Mouse (Mus musculus): ENCODE measurements around the gene Diaph2. TPM values are rescaled to one million over a fixed set of nuclear protein-coding genes. Genes with fewer than 3 reads are reported as not detected.

Gene Diaph2
- polyA plus RNA-seq, 1 experiment, result 2.7 TPM

DNA sequence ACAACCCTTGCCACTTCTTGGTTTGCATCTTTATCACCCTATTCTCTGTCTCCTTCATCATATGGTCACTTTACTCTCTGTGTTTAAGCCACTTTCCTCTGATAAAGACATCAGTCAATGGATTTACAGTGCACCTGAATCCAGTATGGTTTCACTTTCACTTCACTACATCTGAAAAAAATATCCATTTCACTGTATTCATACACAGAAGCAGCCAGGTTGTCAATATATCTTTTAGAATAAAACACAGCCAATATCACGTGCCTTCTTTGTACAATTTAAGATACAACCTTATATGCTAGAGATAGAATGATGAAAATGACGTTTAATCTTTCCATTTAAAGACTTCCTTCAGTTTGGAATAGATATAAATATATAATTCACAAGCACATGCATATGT lies 673.6 kb downstream of the Diaph2 start:
- H3K4me1 ChIP-seq (ENCODE audit: control insufficient read depth, insufficient read depth, insufficient read length), result no peaks in the 10 kb centered on the region
- no peak overlapping the region for H3K27ac ChIP-seq (ENCODE audit: insufficient read depth, low read length)
- no peak for TF ChIP-seq POLR2A (IDR thresholded peaks at IDR 0.05; ENCODE audit: low read depth, low read length)
- no peak for TF ChIP-seq CTCF (IDR thresholded peaks at IDR 0.05; ENCODE audit: extremely low read depth, insufficient read depth, insufficient read length, insufficient replicate concordance)
- WGBS, result 65% methylated on average over 2 of the region's 2 CpGs
- DNase-seq (ENCODE audit: low read depth in 1 of 2, low spot score in 2 of 2), result no peak
- H3K27me3 ChIP-seq (ENCODE audit: control insufficient read depth, insufficient read depth, low read length), result no peaks in the 10 kb centered on the region
- H3K4me3 ChIP-seq (ENCODE audit: extremely low read depth, insufficient read depth, insufficient read length), result no peak overlapping the region
- H3K36me3 ChIP-seq (ENCODE audit: control insufficient read depth, insufficient read depth, low read length), result no peaks in the 10 kb centered on the region

DNA sequence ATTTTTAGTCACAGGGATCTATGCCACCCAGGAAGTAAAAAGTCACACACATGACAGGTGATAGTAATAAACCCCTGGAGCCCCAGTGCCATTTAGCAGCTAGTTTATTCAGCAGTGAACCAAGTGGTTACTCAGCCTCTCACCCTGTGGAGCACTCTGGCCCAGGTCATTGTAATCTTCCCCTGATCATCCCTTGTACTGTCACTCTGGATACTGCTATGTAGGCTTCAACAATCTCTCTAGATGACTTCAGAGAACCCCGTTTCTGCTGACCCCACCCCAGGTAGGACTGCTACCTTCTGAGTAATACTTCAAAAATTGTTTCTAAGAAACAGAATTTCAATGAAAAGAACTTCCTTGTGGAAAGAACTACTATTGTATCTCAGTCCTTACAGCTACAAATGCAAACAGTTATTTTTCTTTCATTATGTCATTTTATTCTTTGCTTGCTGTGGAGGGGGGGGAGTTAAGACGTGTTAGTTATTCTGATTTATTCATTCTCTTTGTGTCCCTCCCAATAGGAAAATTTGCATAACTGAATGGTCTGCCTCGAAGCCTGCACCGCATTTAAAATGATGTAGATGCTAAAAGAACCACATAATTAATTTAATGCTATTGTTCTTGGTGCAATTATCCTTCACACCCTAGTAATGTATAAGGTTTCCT lies 702.4 kb downstream of the Diaph2 start:
- H3K4me1 ChIP-seq (ENCODE audit: control insufficient read depth, insufficient read depth, insufficient read length), result no peaks in the 10 kb centered on the region
- no peak for TF ChIP-seq POLR2A (IDR thresholded peaks at IDR 0.05; ENCODE audit: low read depth, low read length)
- TF ChIP-seq CTCF (IDR thresholded peaks at IDR 0.05; ENCODE audit: extremely low read depth, insufficient read depth, insufficient read length, insufficient replicate concordance), result no peak
- WGBS, result 76% methylated on average over 4 of the region's 4 CpGs

DNA sequence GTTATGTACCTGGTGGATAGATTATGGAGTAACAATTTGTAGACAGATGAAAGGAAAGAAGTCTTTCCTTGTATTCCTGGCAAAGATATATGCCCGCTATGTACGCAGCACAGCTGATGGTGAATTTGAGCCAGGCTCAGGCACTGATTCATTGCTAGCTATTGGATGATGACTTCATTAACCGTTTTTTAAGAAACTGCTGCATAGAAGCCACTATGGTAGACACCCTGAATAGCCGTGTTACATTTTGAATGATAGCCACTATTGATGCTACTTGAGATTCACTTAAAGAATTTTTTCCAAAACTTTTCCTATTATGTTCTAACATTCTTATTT lies 702.9 kb downstream of the Diaph2 start:
- no peak overlapping the region for H3K27ac ChIP-seq (ENCODE audit: insufficient read depth, low read length)
- 85% methylated on average over 4 of the region's 4 CpGs for WGBS

More for the DNA sequence above, 702.4 kb downstream of the Diaph2 start:
- Histone ChIP-seq H3K36me3 (ENCODE audit: control insufficient read depth, insufficient read depth, low read length) (no peaks in the 10 kb centered on the region), H3K27ac (ENCODE audit: insufficient read depth, low read length) (no peak overlapping the region), H3K27me3 (ENCODE audit: control insufficient read depth, insufficient read depth, low read length) (no peaks in the 10 kb centered on the region), H3K4me3 (ENCODE audit: extremely low read depth, insufficient read depth, insufficient read length) (no peak overlapping the region)
- no peak for DNase-seq (ENCODE audit: low read depth in 1 of 2, low spot score in 2 of 2)

DNA sequence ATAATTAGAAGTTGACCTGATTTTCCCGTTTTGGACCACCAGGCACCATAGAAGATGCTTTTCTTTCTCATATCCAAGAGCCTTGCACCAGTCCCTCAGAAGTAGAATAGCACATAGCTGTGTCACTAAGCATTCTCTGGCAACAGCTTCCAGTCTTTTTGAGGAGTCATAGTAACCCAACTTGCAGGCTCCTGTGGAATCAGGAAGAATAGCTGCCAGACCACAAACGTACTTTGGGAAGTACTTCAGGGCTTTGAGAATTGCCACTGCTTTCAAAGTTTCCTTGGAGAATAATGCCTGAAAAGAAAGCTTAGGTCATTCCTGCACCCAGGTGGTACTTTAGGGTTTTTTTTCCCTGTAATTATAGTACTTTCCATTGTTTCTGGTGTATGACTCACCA lies 723.6 kb downstream of the Diaph2 start:
- Histone ChIP-seq H3K4me1 (ENCODE audit: control insufficient read depth, insufficient read depth, insufficient read length) (no peaks in the 10 kb centered on the region), H3K36me3 (ENCODE audit: control insufficient read depth, insufficient read depth, low read length) (no peaks in the 10 kb centered on the region), H3K27ac (ENCODE audit: insufficient read depth, low read length) (no peak overlapping the region), H3K27me3 (ENCODE audit: control insufficient read depth, insufficient read depth, low read length) (no peaks in the 10 kb centered on the region), H3K4me3 (ENCODE audit: extremely low read depth, insufficient read depth, insufficient read length) (no peak overlapping the region)
- TF ChIP-seq CTCF (IDR thresholded peaks at IDR 0.05; ENCODE audit: extremely low read depth, insufficient read depth, insufficient read length, insufficient replicate concordance), result no peak
- no peak for TF ChIP-seq POLR2A (IDR thresholded peaks at IDR 0.05; ENCODE audit: low read depth, low read length)
- DNase-seq (ENCODE audit: low read depth in 1 of 2, low spot score in 2 of 2), result no peak
- 62% methylated on average over 2 of the region's 2 CpGs for WGBS

More for the DNA sequence above, 702.9 kb downstream of the Diaph2 start:
- H3K4me1 ChIP-seq (ENCODE audit: control insufficient read depth, insufficient read depth, insufficient read length), result no peaks in the 10 kb centered on the region
- TF ChIP-seq POLR2A (IDR thresholded peaks at IDR 0.05; ENCODE audit: low read depth, low read length) (no peak), CTCF (IDR thresholded peaks at IDR 0.05; ENCODE audit: extremely low read depth, insufficient read depth, insufficient read length, insufficient replicate concordance) (no peak)
- no peak for DNase-seq (ENCODE audit: low read depth in 1 of 2, low spot score in 2 of 2)
- H3K36me3 ChIP-seq (ENCODE audit: control insufficient read depth, insufficient read depth, low read length), result no peaks in the 10 kb centered on the region
- H3K27me3 ChIP-seq (ENCODE audit: control insufficient read depth, insufficient read depth, low read length), result no peaks in the 10 kb centered on the region
- no peak overlapping the region for H3K4me3 ChIP-seq (ENCODE audit: extremely low read depth, insufficient read depth, insufficient read length)

DNA sequence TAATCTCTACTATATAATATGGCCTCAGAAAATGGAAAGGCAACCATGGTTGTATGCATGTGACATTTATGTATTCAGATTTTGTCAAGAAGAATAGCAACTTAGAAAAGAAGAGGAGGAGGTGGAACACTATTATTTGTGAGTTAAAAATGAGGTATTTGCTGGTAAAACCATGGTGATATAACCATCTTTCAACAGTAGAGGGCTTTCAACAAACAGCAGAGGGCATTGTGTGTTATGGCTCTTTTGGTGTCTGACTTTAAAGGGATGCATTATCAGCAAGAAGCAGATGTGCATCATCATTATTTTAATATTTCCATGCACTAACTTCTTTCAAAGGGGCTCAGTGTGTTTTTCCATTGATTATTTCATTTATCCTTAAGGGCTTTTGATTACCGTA lies 731.3 kb downstream of the Diaph2 start:
- TF ChIP-seq POLR2A (IDR thresholded peaks at IDR 0.05; ENCODE audit: low read depth, low read length) (no peak), CTCF (IDR thresholded peaks at IDR 0.05; ENCODE audit: extremely low read depth, insufficient read depth, insufficient read length, insufficient replicate concordance) (no peak)
- WGBS, result 97% methylated on average over 1 of the region's 1 CpGs
- no peak overlapping the region for H3K4me3 ChIP-seq (ENCODE audit: extremely low read depth, insufficient read depth, insufficient read length)
- no peaks in the 10 kb centered on the region for H3K4me1 ChIP-seq (ENCODE audit: control insufficient read depth, insufficient read depth, insufficient read length)
- DNase-seq (ENCODE audit: low read depth in 1 of 2, low spot score in 2 of 2), result no peak
- H3K27ac ChIP-seq (ENCODE audit: insufficient read depth, low read length), result no peak overlapping the region
- H3K27me3 ChIP-seq (ENCODE audit: control insufficient read depth, insufficient read depth, low read length), result no peaks in the 10 kb centered on the region
- H3K36me3 ChIP-seq (ENCODE audit: control insufficient read depth, insufficient read depth, low read length), result no peaks in the 10 kb centered on the region

DNA sequence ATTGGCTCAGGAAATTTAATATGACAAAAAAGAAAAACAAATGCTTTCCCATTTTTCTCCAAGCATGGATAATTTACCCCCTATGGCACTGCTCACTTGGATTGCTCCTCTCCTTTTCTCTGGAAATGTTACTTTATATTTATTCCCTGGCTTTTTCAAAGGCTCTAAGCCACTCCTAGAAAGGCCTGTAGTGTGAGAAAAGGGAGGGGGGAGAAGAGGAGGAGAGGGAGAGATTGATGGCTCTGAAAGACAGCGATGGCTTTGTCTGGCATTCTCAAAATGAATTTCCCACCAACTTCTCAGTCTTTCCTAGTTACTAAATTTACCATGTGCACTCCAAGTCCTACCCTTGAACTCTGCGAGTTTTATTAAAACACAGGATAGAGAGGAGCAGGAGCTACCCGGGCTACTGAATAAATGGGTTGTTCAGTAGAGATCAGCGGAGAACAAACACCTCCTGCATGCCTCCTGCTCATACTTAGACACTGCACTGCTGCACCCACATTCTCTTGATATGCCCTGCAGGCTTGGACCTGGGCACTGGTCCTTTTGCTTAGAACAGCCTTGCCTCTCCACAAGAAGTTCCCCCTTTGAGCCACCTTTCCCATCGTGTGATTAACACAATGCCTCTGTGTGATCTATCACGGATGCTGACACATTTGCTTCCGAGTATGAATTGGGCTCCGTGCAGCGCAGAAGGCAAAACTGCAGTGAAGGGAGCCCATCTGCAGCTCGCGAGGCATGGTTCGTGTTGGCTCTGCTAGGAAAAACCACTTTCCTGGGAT lies 753.3 kb downstream of the Diaph2 start:
- H3K36me3 ChIP-seq (ENCODE audit: control insufficient read depth, insufficient read depth, low read length), result no peaks in the 10 kb centered on the region
- TF ChIP-seq POLR2A (IDR thresholded peaks at IDR 0.05; ENCODE audit: low read depth, low read length) (no peak), CTCF (IDR thresholded peaks at IDR 0.05; ENCODE audit: extremely low read depth, insufficient read depth, insufficient read length, insufficient replicate concordance) (no peak)
- H3K4me3 ChIP-seq (ENCODE audit: extremely low read depth, insufficient read depth, insufficient read length), result no peak overlapping the region
- H3K27me3 ChIP-seq (ENCODE audit: control insufficient read depth, insufficient read depth, low read length), result no peaks in the 10 kb centered on the region
- no peak overlapping the region for H3K27ac ChIP-seq (ENCODE audit: insufficient read depth, low read length)
- DNase-seq (ENCODE audit: low read depth in 1 of 2, low spot score in 2 of 2), result no peak
- 88% methylated on average over 12 of the region's 12 CpGs for WGBS
- no peaks in the 10 kb centered on the region for H3K4me1 ChIP-seq (ENCODE audit: control insufficient read depth, insufficient read depth, insufficient read length)

DNA sequence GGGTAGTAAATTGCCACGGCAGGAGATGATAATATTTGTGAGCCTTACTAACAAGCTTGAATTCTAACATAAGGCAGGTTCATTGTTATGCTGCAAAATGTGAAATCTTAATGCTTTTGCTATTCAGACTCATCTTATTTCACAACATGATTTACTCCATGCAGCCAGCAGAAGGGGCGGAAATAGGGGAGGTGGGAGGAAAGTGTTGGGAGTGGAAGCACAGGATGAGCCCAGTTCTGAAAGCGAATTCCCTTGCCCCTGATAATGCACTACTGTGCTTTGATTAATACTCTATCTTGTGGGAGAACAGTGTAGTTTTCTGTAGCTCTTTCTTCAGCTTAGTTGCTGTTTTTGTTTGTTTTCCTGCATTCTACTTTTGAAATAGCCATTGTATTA lies 753.9 kb downstream of the Diaph2 start:
- Histone ChIP-seq H3K27ac (ENCODE audit: insufficient read depth, low read length) (no peak overlapping the region), H3K36me3 (ENCODE audit: control insufficient read depth, insufficient read depth, low read length) (no peaks in the 10 kb centered on the region), H3K4me3 (ENCODE audit: extremely low read depth, insufficient read depth, insufficient read length) (no peak overlapping the region), H3K4me1 (ENCODE audit: control insufficient read depth, insufficient read depth, insufficient read length) (no peaks in the 10 kb centered on the region), H3K27me3 (ENCODE audit: control insufficient read depth, insufficient read depth, low read length) (no peaks in the 10 kb centered on the region)
- WGBS, result 85% methylated on average over 3 of the region's 3 CpGs
- TF ChIP-seq POLR2A (IDR thresholded peaks at IDR 0.05; ENCODE audit: low read depth, low read length) (no peak), CTCF (IDR thresholded peaks at IDR 0.05; ENCODE audit: extremely low read depth, insufficient read depth, insufficient read length, insufficient replicate concordance) (no peak)
- no peak for DNase-seq (ENCODE audit: low read depth in 1 of 2, low spot score in 2 of 2)
